Mouse (Mus musculus): ENCODE data around the gene Zfyve28. TPM values are rescaled to one million over a fixed set of nuclear protein-coding genes. Genes with fewer than 3 reads are reported as not detected.

Gene Zfyve28
- polyA plus RNA-seq, 1 experiment from 2014 or later = 0.07 TPM

- no peak overlapping the region for H3K27ac ChIP-seq (replicated peaks)
- no peaks in the 10 kb centered on the region for H3K9me3 ChIP-seq
- H3K4me2 ChIP-seq = no peak overlapping the region
- no peak for ATAC-seq (ENCODE audit: extremely low read depth, insufficient number of reproducible peaks, low FRiP score, low TSS enrichment)
- H3K27me3 ChIP-seq (replicated peaks) = peaks cover 36% of the 10 kb centered on the region
- H3K9ac ChIP-seq = no peak overlapping the region
- H3K4me3 ChIP-seq = no peak overlapping the region
- WGBS = 87% methylated on average over 5 of the region's 5 CpGs
- H3K36me3 ChIP-seq = no peaks in the 10 kb centered on the region
- peaks cover 10% of the 10 kb centered on the region for H3K4me1 ChIP-seq
Measured at GRCm38 (mm10) chr5:34229503-34229902, 58.7 kb downstream of the Zfyve28 start.

GRCm38 (mm10) chr5:34225516-34225915, 62.7 kb downstream of the Zfyve28 start:
- no peak for ATAC-seq (ENCODE audit: extremely low read depth, insufficient number of reproducible peaks, low FRiP score, low TSS enrichment)
- Histone ChIP-seq H3K36me3 (no peaks in the 10 kb centered on the region), H3K27me3 (replicated peaks) (peaks cover 43% of the 10 kb centered on the region), H3K27ac (replicated peaks) (no peak overlapping the region), H3K4me2 (no peak overlapping the region), H3K9me3 (no peaks in the 10 kb centered on the region), H3K9ac (no peak overlapping the region), H3K4me1 (peaks cover 8% of the 10 kb centered on the region), H3K4me3 (no peak overlapping the region)
- WGBS = 65% methylated on average over 2 of the region's 2 CpGs

GRCm38 (mm10) chr5:34224515-34224914, 63.7 kb downstream of the Zfyve28 start:
- Histone ChIP-seq H3K36me3 (no peaks in the 10 kb centered on the region), H3K4me3 (no peak overlapping the region), H3K9ac (no peak overlapping the region), H3K27ac (replicated peaks) (no peak overlapping the region), H3K4me2 (no peak overlapping the region), H3K9me3 (no peaks in the 10 kb centered on the region), H3K4me1 (no peaks in the 10 kb centered on the region), H3K27me3 (replicated peaks) (peaks cover 48% of the 10 kb centered on the region)
- ATAC-seq (ENCODE audit: extremely low read depth, insufficient number of reproducible peaks, low FRiP score, low TSS enrichment) = no peak
- WGBS = 78% methylated on average over 5 of the region's 5 CpGs

- WGBS = 75% methylated on average over 4 of the region's 4 CpGs
- peaks cover 55% of the 10 kb centered on the region for H3K27me3 ChIP-seq (replicated peaks)
- no peak overlapping the region for H3K27ac ChIP-seq (replicated peaks)
- H3K36me3 ChIP-seq = no peaks in the 10 kb centered on the region
- H3K4me1 ChIP-seq = peaks cover 34% of the 10 kb centered on the region
- H3K9ac ChIP-seq = no peak overlapping the region
- H3K9me3 ChIP-seq = no peaks in the 10 kb centered on the region
- ATAC-seq (ENCODE audit: extremely low read depth, insufficient number of reproducible peaks, low FRiP score, low TSS enrichment) = no peak
- no peak overlapping the region for H3K4me2 ChIP-seq
- H3K4me3 ChIP-seq = no peak overlapping the region
Measured at GRCm38 (mm10) chr5:34220001-34220400, 68.2 kb downstream of the Zfyve28 start.

- WGBS = 63% methylated on average over 5 of the region's 5 CpGs
- H3K27me3 ChIP-seq (replicated peaks) = peaks cover 50% of the 10 kb centered on the region
- H3K4me1 ChIP-seq = peaks cover 41% of the 10 kb centered on the region
- H3K4me2 ChIP-seq = no peak overlapping the region
- no peaks in the 10 kb centered on the region for H3K36me3 ChIP-seq
- H3K27ac ChIP-seq (replicated peaks) = no peak overlapping the region
- H3K9me3 ChIP-seq = no peaks in the 10 kb centered on the region
- no peak overlapping the region for H3K4me3 ChIP-seq
- H3K9ac ChIP-seq = no peak overlapping the region
- ATAC-seq (ENCODE audit: extremely low read depth, insufficient number of reproducible peaks, low FRiP score, low TSS enrichment) = no peak
Measured at GRCm38 (mm10) chr5:34218672-34219071, 69.6 kb downstream of the Zfyve28 start.

GRCm38 (mm10) chr5:34217756-34218155, 70.5 kb downstream of the Zfyve28 start:
- H3K27me3 ChIP-seq (replicated peaks) = peaks cover 42% of the 10 kb centered on the region
- H3K9me3 ChIP-seq = no peaks in the 10 kb centered on the region
- no peak overlapping the region for H3K9ac ChIP-seq
- H3K27ac ChIP-seq (replicated peaks) = peak overlapping the region; percentile 66
- peak overlapping the region; percentile 51 for H3K4me2 ChIP-seq
- no peak overlapping the region for H3K4me3 ChIP-seq
- WGBS = 17% methylated on average over 9 of the region's 9 CpGs
- H3K36me3 ChIP-seq = no peaks in the 10 kb centered on the region
- peaks cover 46% of the 10 kb centered on the region for H3K4me1 ChIP-seq
- peak; percentile 72; the same call in 1 of the 2 replicates for ATAC-seq (ENCODE audit: extremely low read depth, insufficient number of reproducible peaks, low FRiP score, low TSS enrichment)

GRCm38 (mm10) chr5:34216025-34216424, 72.2 kb downstream of the Zfyve28 start:
- peaks cover 33% of the 10 kb centered on the region for H3K27me3 ChIP-seq (replicated peaks)
- no peak overlapping the region for H3K9ac ChIP-seq
- no peaks in the 10 kb centered on the region for H3K36me3 ChIP-seq
- H3K4me3 ChIP-seq = no peak overlapping the region
- H3K4me2 ChIP-seq = no peak overlapping the region
- no peak overlapping the region for H3K27ac ChIP-seq (replicated peaks)
- peaks cover 46% of the 10 kb centered on the region for H3K4me1 ChIP-seq
- 85% methylated on average over 7 of the region's 7 CpGs for WGBS
- H3K9me3 ChIP-seq = no peaks in the 10 kb centered on the region
- ATAC-seq (ENCODE audit: extremely low read depth, insufficient number of reproducible peaks, low FRiP score, low TSS enrichment) = no peak

GRCm38 (mm10) chr5:34213659-34214058, 74.6 kb downstream of the Zfyve28 start:
- no peak for ATAC-seq (ENCODE audit: extremely low read depth, insufficient number of reproducible peaks, low FRiP score, low TSS enrichment)
- Histone ChIP-seq H3K27me3 (replicated peaks) (peaks cover 26% of the 10 kb centered on the region), H3K4me1 (peaks cover 39% of the 10 kb centered on the region), H3K36me3 (no peaks in the 10 kb centered on the region), H3K9me3 (no peaks in the 10 kb centered on the region), H3K4me2 (peak overlapping the region; percentile 18), H3K9ac (no peak overlapping the region), H3K27ac (replicated peaks) (no peak overlapping the region), H3K4me3 (no peak overlapping the region)
- 39% methylated on average over 8 of the region's 8 CpGs for WGBS

- no peak for ATAC-seq (ENCODE audit: extremely low read depth, insufficient number of reproducible peaks, low FRiP score, low TSS enrichment)
- WGBS = 5% methylated on average over 1 of the region's 1 CpGs
Measured at GRCm38 (mm10) chr5:34210279-34210678, 78.0 kb downstream of the Zfyve28 start.

GRCm38 (mm10) chr5:34207503-34207902, 80.7 kb downstream of the Zfyve28 start:
- H3K4me3 ChIP-seq = no peak overlapping the region
- no peaks in the 10 kb centered on the region for H3K9me3 ChIP-seq
- peaks cover 11% of the 10 kb centered on the region for H3K4me1 ChIP-seq
- 45% methylated on average over 3 of the region's 3 CpGs for WGBS
- H3K27ac ChIP-seq (replicated peaks) = no peak overlapping the region
- H3K4me2 ChIP-seq = no peak overlapping the region
- no peaks in the 10 kb centered on the region for H3K36me3 ChIP-seq
- ATAC-seq (ENCODE audit: extremely low read depth, insufficient number of reproducible peaks, low FRiP score, low TSS enrichment) = no peak
- H3K9ac ChIP-seq = no peak overlapping the region
- H3K27me3 ChIP-seq (replicated peaks) = no peaks in the 10 kb centered on the region

More at GRCm38 (mm10) chr5:34210279-34210678, 78.0 kb downstream of the Zfyve28 start:
- Histone ChIP-seq H3K4me3 (no peak overlapping the region), H3K4me2 (no peak overlapping the region), H3K27ac (replicated peaks) (no peak overlapping the region), H3K4me1 (peaks cover 26% of the 10 kb centered on the region), H3K9ac (no peak overlapping the region), H3K36me3 (no peaks in the 10 kb centered on the region), H3K27me3 (replicated peaks) (peaks cover 9% of the 10 kb centered on the region), H3K9me3 (no peaks in the 10 kb centered on the region)

- Histone ChIP-seq H3K4me1 (peaks cover 27% of the 10 kb centered on the region), H3K36me3 (no peaks in the 10 kb centered on the region), H3K4me2 (no peak overlapping the region), H3K27me3 (replicated peaks) (no peaks in the 10 kb centered on the region), H3K27ac (replicated peaks) (no peak overlapping the region), H3K9me3 (no peaks in the 10 kb centered on the region), H3K9ac (no peak overlapping the region), H3K4me3 (no peak overlapping the region)
- ATAC-seq (ENCODE audit: extremely low read depth, insufficient number of reproducible peaks, low FRiP score, low TSS enrichment) = no peak
- WGBS = 20% methylated on average over 2 of the region's 2 CpGs
Measured at GRCm38 (mm10) chr5:34205788-34206187, 82.5 kb downstream of the Zfyve28 start.

GRCm38 (mm10) chr5:34204911-34205310, 83.3 kb downstream of the Zfyve28 start:
- no peak overlapping the region for H3K27ac ChIP-seq (replicated peaks)
- no peaks in the 10 kb centered on the region for H3K9me3 ChIP-seq
- no peak overlapping the region for H3K4me2 ChIP-seq
- no peak overlapping the region for H3K4me3 ChIP-seq
- H3K36me3 ChIP-seq = no peaks in the 10 kb centered on the region
- no peaks in the 10 kb centered on the region for H3K27me3 ChIP-seq (replicated peaks)
- WGBS = 73% methylated on average over 2 of the region's 2 CpGs
- no peak overlapping the region for H3K9ac ChIP-seq
- peaks cover 28% of the 10 kb centered on the region for H3K4me1 ChIP-seq
- ATAC-seq (ENCODE audit: extremely low read depth, insufficient number of reproducible peaks, low FRiP score, low TSS enrichment) = no peak

Measured in heart, embryonic 13.5 days (tissue).